Mouse (Mus musculus) megakaryocyte, embryonic 14.5 days (primary cell): ENCODE data around the gene Enox1. TPM values are rescaled to one million over a fixed set of nuclear protein-coding genes. Genes with fewer than 3 reads are reported as not detected.

Experiments
- H3K27me3 ChIP-seq: replicated peaks from 2 replicates; pipeline ENCODE3; 2012; ENCODE audit warnings: inconsistent platforms
- H3K36me3 ChIP-seq: replicated peaks from 2 replicates; pipeline ENCODE3; 2012; ENCODE audit warnings: low read length, inconsistent platforms, mixed read lengths
- H3K4me1 ChIP-seq: 2 replicates; pipeline ENCODE4 v1.6.1; 2012; ENCODE audit warnings: inconsistent platforms
- H3K4me3 ChIP-seq: replicated peaks from 2 replicates; pipeline ENCODE3; 2012; ENCODE audit warnings: moderate library complexity, mild to moderate bottlenecking, inconsistent platforms
- H3K9me3 ChIP-seq: 2 replicates; pipeline ENCODE4 v1.6.1; 2012; ENCODE audit warnings: inconsistent platforms
- FLI1 ChIP-seq: IDR thresholded peaks from 2 replicates; pipeline ENCODE4 v1.6.1; 2012; ENCODE audit warnings: low read length, inconsistent platforms, mixed read lengths
- GATA1 ChIP-seq: IDR thresholded peaks from 3 replicates; pipeline ENCODE4 v1.6.1; 2012; ENCODE audit warnings: mixed read lengths, low read length, inconsistent platforms, borderline replicate concordance
- polyA plus RNA-seq: library from polyadenylated mRNA; stranded (reverse); fragments of >175 nt; gene quantifications from 2 replicates; pipeline ENCODE4 v1.2.3, GENCODE M21; 2012; ENCODE audit warnings: low replicate concordance; ENCODE audit not compliant: insufficient read depth

Enox1 gene
- polyA plus RNA-seq, 1 experiment: 0.13 TPM

DNA sequence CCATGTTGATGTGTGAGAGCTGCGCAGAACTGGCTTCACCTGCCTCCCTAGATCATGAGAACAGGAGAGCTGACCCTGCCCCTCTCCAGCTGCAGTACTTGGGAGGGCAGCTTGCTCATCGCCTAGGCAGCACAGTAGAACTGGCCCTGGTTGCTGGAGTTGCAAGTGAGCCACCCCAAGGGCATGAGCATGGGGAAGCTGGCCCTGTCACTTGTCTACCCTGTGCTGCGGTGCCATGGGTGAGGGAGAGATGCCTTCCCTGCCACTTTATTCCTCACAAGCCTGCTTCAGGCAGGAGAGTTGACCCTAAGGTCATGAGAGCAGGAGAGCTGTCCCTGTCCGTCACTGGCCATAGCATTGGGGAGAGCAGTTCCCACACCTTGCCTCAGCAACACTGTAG lies 295.4 kb downstream of the Enox1 start:
- H3K4me1 ChIP-seq: peaks cover 16% of the 10 kb centered on the region
- H3K27me3 ChIP-seq: peaks cover 9% of the 10 kb centered on the region
- peak overlapping the region; percentile 16 for H3K4me3 ChIP-seq
- H3K36me3 ChIP-seq: no peaks in the 10 kb centered on the region
- no peak for TF ChIP-seq GATA1
- TF ChIP-seq FLI1: no peak
- peaks cover 4% of the 10 kb centered on the region; the same call in 1 of the 2 replicates for H3K9me3 ChIP-seq

GRCm38 (mm10) chr14:77456066-77456465 lies 299.5 kb downstream of the Enox1 start:
- Histone ChIP-seq H3K27me3 (peaks cover 9% of the 10 kb centered on the region), H3K4me3 (no peak overlapping the region), H3K9me3 (no peaks in the 10 kb centered on the region)

DNA sequence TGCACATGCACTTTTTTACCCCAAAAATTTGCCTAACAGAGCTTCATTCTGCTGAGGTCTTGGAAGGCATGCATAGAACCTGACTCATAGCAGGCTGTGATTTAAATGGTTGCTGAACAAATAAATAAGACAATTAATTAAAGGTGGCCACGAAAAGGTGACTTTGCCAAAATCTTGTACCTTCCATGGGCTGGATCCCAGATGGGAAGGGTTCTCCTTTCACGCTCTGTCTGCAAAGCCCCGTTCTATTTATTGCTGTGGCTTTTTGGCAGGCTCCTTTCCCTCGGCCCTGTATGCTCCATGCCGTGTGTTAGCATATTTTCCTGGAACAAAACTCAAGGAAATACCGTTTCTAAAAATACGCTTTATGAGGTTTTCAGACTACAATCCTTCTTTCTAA lies 300.3 kb downstream of the Enox1 start:
- peaks cover 18% of the 10 kb centered on the region for H3K4me1 ChIP-seq
- no peaks in the 10 kb centered on the region for H3K36me3 ChIP-seq
- no peaks in the 10 kb centered on the region for H3K9me3 ChIP-seq
- peaks cover 4% of the 10 kb centered on the region for H3K27me3 ChIP-seq
- TF ChIP-seq GATA1 (no peak), FLI1 (no peak)
- no peak overlapping the region for H3K4me3 ChIP-seq

More at GRCm38 (mm10) chr14:77456066-77456465, 299.5 kb downstream of the Enox1 start:
- peaks cover 26% of the 10 kb centered on the region for H3K4me1 ChIP-seq
- no peaks in the 10 kb centered on the region for H3K36me3 ChIP-seq
- no peak for TF ChIP-seq GATA1
- no peak for TF ChIP-seq FLI1

GRCm38 (mm10) chr14:77458217-77458616 lies 301.7 kb downstream of the Enox1 start:
- Histone ChIP-seq H3K27me3 (no peaks in the 10 kb centered on the region), H3K9me3 (no peaks in the 10 kb centered on the region), H3K36me3 (no peaks in the 10 kb centered on the region), H3K4me3 (peak overlapping the region; percentile 46), H3K4me1 (peaks cover 14% of the 10 kb centered on the region)
- TF ChIP-seq FLI1 (no peak), GATA1 (no peak)

- Histone ChIP-seq H3K4me3 (no peak overlapping the region), H3K27me3 (no peaks in the 10 kb centered on the region)
- TF ChIP-seq GATA1: no peak
- TF ChIP-seq FLI1: no peak
Measured at GRCm38 (mm10) chr14:77463919-77464318, 307.4 kb downstream of the Enox1 start.

DNA sequence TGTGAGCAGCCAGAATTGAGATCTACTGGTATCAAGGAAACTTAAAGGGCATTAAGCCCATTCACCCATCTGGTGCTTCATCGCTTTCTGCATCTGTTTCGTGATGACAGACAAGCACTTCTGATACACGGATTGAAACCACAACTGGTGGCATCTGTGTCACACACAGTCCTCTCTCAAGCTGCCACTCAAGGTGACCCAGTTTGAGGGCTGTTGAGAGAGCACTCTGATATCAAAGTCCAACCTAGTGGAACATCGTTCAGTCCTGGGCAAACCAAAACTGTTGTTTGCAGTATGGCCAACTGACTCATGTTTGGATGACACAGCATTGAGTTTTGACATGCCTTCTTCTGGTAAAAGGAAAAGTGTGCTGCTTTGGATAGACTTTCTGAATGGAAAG lies 308.2 kb downstream of the Enox1 start:
- no peaks in the 10 kb centered on the region for H3K9me3 ChIP-seq
- no peaks in the 10 kb centered on the region for H3K27me3 ChIP-seq
- no peaks in the 10 kb centered on the region for H3K36me3 ChIP-seq
- peak overlapping the region; percentile 56 for H3K4me3 ChIP-seq
- TF ChIP-seq FLI1 (no peak), GATA1 (no peak)
- H3K4me1 ChIP-seq: peaks cover 26% of the 10 kb centered on the region

More at GRCm38 (mm10) chr14:77463919-77464318, 307.4 kb downstream of the Enox1 start:
- Histone ChIP-seq H3K4me1 (peaks cover 29% of the 10 kb centered on the region), H3K9me3 (no peaks in the 10 kb centered on the region), H3K36me3 (no peaks in the 10 kb centered on the region)

- Histone ChIP-seq H3K4me1 (peaks cover 6% of the 10 kb centered on the region), H3K4me3 (no peak overlapping the region), H3K36me3 (no peaks in the 10 kb centered on the region), H3K27me3 (no peaks in the 10 kb centered on the region), H3K9me3 (no peaks in the 10 kb centered on the region)
- TF ChIP-seq FLI1 (no peak), GATA1 (no peak)
Measured at GRCm38 (mm10) chr14:77470577-77470976, 314.0 kb downstream of the Enox1 start.

- peaks cover 13% of the 10 kb centered on the region for H3K4me1 ChIP-seq
- H3K36me3 ChIP-seq: no peaks in the 10 kb centered on the region
- H3K9me3 ChIP-seq: no peaks in the 10 kb centered on the region
- H3K27me3 ChIP-seq: no peaks in the 10 kb centered on the region
- TF ChIP-seq FLI1 (no peak), GATA1 (no peak)
- no peak overlapping the region for H3K4me3 ChIP-seq
Measured at GRCm38 (mm10) chr14:77473501-77473900, 316.9 kb downstream of the Enox1 start.

GRCm38 (mm10) chr14:77474026-77474425 lies 317.5 kb downstream of the Enox1 start:
- Histone ChIP-seq H3K36me3 (no peaks in the 10 kb centered on the region), H3K4me3 (no peak overlapping the region), H3K27me3 (no peaks in the 10 kb centered on the region), H3K9me3 (no peaks in the 10 kb centered on the region), H3K4me1 (peaks cover 13% of the 10 kb centered on the region)
- TF ChIP-seq GATA1: no peak
- no peak for TF ChIP-seq FLI1

DNA sequence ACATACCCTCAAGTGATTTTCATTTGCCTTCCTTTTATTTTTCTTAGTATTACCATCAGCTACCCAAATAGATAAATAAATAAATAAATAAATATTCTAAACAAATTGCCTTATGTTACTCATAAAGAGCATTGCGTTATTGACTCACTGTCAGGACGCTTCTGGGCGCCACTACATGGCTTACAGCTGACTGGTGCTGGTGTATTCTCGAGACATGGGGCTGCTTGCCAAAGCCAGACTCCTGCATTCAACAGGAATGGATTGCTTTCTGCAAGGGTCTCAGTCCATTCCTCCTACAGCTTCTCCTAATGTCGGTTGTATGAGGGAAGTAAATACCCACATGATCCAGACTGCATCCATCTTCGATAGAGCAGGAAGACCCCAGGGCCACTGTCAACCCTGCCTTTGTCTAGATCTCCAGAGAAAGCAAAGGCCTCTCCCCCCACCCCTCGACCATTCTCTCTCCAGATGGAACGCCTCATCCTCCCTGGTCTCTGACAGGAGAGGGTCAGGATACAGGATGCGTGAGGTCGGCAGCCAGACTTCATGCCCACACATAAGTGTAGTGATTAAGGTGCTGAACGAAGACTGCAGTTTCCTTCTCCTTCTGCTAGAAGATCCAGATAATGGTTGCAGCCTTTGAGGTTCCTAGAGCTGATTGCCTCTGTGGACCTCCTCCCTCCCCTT lies 318.7 kb downstream of the Enox1 start:
- Histone ChIP-seq H3K4me1 (peaks cover 13% of the 10 kb centered on the region), H3K36me3 (no peaks in the 10 kb centered on the region), H3K4me3 (no peak overlapping the region), H3K27me3 (no peaks in the 10 kb centered on the region), H3K9me3 (no peaks in the 10 kb centered on the region)
- TF ChIP-seq FLI1 (no peak), GATA1 (no peak)
